Mouse (Mus musculus) cerebellum, postnatal 14 days (tissue): ENCODE data around the gene Abcg5.

ENCODE experiments used
- DNase-seq, 2 experiments: peaks; one replicate each; pipeline ENCODE4 v3.0.0; 2021; ENCODE audit warnings: mixed read lengths in 2 of 2

Abcg5 gene

DNA sequence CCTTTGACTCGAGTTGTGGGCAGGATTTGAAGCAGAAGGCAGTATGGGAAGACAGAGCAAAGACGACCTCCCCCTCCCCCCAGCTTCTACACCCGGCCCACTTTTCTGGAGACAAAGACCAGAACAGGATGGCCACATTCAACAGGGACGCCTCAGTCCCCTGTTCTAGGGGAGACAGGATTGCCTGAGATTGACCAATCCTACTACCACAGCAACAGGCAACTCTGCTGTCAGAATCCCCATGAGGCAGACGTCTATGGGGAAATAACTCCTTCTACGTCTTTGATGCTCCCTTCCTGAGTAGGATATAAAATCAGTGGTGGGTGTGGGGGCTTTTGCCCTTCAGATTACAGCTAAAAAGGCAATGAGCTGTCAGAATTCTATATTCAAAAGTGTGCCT, 1.5 kb upstream of the Abcg5 start:
- DNase-seq = no peak

DNA sequence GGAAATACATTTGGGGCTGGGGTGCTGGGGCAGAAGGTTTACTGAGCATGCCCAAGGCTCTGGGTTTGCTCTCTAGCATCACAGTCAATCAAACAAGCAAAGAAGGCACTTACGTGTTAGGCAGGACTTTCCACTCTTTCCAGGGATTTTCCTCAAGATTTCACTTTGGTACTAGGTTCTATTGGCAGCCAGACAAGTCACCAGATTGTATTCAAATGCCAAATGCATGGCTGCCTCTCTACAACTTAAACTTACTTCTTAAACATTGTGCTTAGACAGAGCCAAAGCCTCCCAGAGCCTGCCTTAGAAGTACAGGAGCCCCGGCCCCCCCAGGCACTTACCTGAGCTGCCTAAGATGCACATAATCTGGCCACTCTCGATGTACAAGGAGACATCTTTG, 1.1 kb downstream of the Abcg5 start:
- no peak for DNase-seq

DNA sequence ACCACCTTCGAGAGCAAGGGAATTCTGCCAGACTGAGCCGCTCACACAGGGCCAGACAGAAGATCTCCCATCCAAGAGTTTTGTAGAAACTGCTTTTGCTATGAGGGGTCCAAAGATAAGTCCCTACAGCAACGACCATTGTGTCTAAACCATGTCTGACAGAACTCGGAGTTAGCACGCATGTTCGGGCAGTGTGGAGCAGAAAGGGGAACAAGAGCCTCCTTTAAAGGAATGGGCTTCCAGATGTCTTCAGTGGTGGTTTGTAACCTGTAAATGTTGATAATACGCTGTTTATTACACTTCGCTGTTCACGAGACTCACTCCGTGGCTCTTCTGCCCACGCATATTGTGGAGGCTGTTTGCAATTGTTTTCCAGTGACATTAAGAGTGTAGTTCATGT, 5.2 kb downstream of the Abcg5 start:
- no peak for DNase-seq

DNA sequence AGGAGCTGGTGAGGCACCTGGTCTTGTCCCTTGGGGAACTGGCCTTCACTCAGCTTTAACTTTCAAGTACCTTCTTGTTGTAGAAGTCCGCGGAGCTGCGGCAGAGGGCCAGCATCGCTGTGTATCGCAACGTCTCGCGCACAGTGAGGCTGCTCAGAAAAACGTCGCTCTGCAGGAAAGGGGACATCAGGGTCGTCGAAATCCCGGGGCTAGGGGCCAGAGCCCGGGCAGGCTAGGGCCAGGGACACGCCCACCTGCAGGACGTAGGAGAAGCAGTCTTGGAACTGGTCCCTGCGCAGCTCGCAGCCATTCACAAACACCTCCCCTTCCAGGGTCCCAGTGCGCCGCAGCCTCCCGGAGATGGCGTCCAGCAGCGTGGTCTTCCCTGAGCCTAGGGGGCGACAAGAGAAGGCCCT, 6.9 kb downstream of the Abcg5 start, which contains the start of gene Abcg8:
Gene Abcg8, plus strand, starts transcription at position 352 of the 416 bp plus-strand sequence.
- DNase-seq = peak; percentile 17 to 25

DNA sequence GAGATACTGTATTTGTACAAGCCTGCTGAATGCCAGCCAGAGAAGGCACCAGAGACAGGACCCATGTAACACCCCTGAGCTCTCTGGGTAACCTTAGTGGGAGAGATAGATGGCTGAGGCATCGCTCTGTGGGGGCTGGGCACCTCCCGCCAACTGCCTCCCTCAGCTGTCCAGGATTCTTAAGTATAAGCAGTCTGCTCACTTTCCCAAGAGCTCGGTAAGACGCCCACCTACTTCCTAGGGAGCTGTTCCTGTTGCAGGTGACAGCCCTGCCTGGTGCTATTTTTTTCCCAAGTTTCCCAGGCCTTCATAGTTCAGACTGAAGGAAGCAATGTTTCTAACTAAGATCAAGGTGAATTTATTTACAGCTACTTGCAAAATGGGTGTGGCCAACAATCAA, 7.6 kb downstream of the Abcg5 start:
- DNase-seq = no peak

DNA sequence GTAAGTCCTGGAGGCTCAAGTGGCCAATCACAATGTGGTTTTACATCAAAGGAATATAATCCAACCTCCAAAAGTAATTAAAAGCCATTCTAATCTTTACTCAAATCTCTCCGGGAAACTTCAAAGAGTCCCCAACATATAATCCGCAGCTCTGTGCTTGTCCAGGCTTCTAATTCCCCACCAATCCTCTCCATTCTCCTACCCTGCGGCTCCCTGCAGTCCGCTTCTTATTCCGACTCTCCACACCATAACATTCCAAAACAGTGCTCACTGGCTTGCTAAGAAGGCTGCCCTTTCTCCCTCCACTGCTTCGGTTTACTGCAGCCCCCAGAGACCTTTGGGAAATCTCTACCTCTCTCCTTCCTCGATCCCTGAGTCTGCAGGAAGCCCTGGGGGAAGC, 8.8 kb downstream of the Abcg5 start:
- no peak for DNase-seq

DNA sequence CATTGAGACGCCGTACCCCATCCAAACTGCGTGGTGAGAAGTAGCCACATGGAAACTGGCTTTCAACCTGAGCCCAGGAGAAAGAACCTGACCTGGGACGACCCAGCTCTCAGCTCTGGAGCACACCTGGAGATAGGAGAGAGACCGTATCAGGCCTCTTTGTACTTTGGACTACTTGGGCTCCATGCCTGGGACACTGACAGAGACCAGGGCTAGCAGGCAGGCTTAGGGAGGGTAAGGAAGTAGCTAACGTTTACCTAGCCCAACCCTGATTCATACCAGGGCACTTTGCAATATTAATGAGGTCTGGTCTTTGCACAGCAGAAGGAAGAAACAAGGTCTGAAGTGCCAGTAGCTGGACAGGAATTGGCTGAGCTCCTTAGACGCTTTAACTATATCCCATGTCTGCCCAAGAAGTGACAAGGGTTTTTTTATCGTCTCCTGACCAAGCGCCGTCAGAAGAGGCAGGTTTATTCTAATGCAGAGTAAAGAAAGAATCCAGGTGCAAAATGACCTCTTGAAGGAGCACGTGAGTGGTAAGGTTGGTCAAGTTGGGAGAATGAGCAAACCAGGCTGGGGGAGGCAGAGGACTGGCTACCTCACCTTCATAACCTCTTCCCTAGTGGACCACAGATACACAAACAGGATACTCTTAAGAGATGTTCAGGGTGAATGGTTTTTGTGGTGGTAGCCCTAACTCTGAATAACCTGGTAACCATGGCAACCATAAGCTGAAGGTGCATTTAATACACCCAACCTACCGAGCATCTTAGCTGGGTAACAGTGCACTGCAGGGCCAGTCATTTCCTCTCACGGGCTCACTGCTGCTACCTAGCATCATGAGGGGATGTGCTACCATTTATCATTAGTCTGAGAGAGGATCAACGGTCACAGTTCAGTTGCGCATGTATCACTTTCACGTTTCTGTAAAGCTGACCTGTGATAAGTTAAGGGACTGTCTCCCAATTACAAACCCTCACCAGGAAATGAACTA, 10.1 kb downstream of the Abcg5 start:
- DNase-seq = no peak

DNA sequence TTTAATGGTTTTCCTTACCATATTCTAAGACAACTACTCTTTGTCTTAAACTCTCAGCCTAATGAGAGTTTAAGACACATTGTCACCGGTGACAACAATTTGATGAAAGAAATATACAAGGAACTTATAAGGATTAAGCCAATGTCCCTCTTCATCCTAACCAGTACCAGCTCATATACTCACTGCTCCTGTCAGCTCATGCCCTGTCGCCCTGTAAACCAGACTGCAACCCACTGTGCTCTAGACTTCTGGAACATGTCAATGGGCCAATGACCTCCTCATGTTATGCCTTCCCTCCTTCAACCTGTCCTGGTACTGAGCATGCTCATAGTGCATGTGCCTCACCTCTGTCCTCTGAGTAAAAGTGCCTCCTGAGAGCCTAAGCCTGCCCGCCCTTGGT, 15.0 kb downstream of the Abcg5 start:
- DNase-seq = no peak

DNA sequence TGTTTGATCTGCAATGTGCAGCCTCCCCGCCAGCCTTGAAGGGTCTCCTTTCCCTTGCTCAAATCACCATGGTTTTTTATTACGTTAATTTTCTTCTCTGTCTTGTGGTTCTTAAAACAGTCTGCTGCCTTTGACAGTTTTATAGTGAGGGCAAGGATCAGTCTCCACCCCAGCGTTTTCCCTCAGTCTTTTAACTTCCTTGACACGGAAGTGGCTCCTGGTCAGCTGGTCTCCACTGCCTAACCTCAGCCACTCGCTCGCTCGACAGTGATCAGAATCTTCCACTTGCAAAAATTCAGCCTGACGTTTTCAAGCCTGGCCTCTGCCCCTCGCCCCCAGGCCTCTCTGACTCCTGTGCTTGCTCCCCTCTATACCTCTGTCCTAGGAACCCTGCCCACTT, 17.1 kb downstream of the Abcg5 start:
- DNase-seq = no peak

DNA sequence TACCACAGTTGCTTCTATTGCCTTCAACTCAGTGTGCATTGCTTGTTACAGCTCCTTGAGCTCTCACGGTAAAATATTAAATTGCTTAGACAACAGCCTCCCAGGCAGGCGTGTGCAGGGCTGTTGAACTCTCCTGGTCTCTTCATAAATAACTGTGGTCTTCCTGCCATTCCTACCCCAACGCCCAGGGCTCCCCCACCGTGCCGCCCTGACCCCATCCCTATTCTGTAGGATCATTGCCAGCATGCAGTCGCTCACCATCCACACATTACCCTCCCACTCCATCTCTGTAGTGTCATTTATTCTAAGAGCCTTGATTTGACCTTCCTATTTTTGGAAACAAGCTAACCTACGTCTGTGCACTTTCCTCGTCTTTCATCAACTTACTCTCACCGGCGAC, 17.8 kb downstream of the Abcg5 start:
- no peak for DNase-seq

DNA sequence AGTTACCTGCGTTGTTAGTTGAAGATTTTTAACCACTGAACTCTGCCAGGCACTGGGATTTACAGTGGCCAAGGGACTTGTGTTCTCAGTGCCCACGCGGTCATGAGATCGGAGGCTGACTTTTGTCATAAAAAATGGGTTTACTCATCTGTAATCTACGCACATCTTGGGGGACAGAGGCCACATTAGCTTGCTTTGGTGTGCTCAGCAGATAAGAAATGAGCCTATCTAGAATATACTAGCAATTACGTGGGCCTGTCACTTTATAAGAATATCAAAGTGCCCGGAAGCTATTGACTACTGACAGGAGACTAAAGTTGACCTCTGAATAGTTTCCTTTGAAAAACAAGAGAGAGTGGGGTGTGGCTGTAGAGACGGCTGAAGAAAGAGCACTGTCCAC, 23.9 kb downstream of the Abcg5 start:
- DNase-seq = no peak

DNA sequence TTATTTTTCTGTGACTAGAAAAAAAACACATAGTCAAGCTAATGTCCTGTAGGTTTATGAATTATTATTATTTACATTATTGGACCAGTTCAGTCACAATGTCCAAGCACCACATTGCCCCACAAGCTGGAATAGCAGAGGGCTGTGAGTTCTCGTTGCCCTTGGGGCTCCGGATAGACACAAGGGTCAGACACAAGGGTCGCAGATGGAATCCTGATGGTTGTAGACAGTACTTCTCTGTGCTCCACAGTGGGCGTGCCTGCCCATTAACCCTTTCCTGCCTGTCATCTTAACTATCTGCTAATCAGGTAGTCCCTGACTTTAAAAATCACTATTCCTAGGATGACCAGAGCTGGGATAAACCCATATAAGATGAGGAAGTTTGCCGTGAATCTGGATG, 24.6 kb downstream of the Abcg5 start:
- no peak for DNase-seq

DNA sequence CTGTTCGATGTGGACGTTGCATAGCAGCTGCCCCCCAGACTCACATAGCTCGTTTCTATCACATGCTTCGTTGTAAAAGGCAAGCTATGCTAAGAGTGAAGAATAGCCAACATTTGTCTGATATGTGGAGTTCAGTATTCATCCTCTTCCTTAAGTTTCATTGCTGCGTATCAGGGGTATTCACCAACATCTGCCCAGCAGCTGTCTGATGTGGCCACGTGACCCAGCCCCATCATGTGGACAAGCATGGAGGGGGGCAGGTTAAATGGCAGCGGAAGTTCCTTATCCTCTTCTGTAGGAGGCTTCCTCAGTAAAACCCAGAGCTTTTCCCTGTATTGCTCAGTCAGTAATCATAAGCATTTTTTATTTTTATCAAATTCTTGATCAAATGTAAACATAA, 25.0 kb downstream of the Abcg5 start:
- DNase-seq = no peak

DNA sequence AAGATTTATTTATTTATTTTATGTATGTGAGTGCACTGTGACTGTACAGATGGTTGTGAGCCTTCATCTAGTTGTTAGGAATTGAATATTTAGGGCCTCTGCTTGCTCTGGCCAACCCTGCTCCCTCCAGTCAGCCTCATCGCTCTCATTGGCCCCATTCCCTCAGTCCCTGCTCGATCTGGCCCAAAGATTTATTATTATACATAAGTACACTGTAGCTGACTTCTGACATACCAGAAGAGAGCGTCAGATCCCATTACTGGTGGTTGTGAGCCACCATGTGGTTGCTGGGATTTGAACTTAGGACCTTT, 25.4 kb downstream of the Abcg5 start:
- no peak for DNase-seq

DNA sequence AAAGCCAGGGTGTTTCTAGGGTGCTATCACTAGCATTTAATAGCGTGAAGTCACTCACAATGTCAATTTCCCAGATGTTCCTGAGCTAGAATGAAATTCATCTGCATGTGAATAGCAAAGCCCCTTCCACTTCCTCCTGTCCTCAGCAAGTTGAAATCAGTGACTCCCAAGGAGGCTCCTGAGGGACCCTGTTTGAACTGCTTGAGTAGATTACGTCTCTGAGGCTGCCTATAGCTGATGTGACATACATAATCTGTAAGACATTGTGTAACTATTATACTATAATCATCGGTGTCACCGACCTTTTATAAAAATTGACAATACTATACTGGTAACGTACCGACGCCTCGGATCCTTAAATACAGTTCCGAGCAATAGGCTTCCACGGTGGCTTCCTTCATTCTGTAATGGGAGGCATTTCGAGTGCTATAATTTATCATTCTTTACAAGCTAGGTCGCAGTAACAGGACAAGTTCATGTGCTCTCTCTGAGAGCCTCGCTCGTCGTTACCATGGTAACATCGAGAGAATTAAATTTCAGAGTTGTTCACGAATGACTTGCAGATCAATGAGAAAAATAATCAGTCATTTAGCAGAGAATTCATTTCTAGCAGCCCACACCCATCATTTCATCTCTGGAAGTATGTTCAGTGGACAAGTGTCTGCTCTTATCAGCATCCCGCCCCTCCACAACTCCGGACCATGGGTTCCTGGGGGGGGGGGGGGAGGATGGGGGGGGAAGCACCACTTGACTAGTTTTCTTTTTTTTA, 26.0 kb downstream of the Abcg5 start:
- no peak for DNase-seq

DNA sequence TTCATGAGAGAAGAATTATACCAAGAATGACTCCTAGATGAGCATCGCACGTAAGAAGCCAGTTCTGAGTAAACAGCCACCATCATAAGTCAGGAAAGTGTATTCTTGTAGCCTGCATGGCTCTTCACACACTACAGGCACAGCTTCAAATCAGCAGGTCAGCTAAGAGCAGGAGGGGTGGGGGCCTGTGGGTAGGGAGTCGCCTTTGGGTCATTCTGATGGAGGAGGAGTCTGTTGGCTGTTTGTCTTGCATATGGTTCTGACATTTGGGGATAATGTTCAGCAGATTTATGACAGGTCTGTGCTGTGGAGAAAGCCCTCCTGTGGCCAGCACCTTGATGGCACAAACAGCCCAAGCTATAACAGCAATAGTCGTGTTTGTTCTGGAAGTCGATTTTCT, 26.6 kb downstream of the Abcg5 start:
- DNase-seq = no peak

DNA sequence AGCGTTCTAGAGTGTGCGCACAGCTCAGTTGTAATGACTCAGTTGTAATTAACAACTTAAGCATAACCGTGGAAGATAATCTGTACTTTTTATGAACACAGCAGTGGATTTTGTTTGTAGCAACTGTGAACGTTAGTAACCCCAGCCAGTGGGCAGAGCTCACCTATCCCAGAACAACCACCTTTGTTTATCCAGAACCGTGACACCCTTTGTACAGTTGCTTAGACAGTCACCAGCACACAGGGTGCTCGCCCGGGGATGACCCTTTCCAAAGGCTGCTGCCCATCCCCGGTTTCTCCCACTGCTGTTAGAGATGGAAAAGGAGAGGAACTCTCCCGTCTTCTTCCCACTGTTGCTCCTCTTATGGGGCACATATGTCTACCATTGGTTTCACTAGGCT, 29.3 kb downstream of the Abcg5 start:
- no peak for DNase-seq

DNA sequence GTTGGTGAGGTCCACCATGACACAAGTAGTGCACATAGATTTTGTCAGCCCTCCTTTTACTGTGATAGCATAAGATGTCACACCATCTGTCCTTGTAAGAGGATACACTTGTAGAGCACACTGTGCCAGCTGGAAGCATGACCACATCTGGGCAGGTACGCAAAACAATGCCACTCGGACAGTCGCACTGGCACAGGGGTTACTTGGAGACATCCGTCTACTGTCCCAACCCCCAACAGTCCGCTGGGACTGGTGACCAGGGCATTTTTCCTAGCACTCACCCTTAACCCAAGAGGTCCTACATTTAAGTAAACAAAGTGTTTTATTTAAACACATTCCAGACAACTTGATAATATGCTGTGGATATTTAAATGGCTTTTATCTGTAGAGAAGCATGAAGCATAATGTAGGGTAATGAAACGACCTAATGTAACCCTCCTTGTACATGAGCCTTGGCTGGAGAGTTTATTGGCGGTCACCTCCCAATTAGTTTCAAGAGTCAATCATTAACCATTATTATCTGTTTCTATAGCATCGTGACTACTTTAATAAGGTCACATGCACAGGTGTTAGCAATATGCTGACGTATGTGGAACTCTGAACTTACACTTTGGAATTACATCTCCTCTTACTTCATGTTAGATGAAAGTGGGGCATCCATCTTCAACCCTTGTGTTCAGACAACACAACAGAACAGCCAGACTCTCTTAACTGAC, 32.4 kb downstream of the Abcg5 start:
- no peak for DNase-seq

DNA sequence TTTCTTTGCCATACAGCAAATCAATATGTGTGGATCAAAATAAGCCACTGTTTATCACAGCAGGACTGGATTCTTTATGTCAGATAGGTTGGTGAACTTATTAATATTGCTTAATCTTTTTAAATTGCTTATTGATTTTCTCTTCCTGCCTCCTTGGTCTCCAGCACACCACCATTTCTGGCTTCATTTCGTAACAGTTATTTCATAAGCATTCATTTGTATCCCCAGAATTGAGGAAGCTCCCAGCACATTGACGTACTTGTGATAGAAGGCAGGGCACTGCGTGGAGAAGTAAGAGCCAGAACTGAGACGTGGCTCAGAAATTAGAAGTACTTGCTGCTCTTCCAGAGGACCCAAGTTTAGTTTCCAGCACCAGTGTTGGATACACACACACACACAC, 35.2 kb downstream of the Abcg5 start:
- DNase-seq = no peak

DNA sequence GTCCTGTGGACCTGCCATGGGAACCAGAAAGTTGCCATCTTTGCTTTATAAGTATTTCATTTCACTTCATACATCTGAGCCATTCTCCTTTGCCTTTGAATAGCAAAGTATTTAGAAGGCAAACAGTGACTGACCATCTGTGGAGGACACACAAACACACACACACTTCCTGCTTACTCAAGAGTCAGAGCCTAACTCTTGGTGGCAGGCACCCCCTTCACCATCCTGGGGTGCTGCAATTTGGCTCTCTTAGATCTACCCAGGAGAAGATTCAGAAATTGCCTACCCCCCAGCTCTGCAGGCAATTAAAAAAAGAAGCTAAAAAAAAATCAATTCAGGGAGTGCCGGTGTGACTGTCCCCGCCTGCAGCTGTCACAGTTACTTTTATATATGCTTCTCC, 36.3 kb downstream of the Abcg5 start:
- DNase-seq = no peak

DNA sequence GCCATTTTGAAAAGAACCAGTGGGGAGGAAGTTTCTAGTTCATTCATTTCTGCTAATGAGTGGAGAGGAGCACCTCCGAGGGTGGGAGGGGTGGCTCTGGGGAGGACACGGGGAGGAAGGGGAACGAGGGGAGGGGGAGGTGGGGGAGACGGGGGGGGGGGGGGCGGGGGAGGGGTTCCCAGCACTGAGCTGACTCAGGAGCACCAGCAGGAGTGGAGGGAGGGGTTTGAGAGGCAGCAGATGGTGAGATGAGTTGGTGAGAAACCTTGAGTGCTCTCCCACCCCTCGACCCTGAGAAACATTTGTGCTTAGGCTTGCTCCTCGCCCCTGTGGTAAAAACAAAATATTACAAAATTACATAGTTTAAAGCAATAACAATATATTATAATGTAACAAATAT, 36.9 kb downstream of the Abcg5 start:
- DNase-seq = no peak

DNA sequence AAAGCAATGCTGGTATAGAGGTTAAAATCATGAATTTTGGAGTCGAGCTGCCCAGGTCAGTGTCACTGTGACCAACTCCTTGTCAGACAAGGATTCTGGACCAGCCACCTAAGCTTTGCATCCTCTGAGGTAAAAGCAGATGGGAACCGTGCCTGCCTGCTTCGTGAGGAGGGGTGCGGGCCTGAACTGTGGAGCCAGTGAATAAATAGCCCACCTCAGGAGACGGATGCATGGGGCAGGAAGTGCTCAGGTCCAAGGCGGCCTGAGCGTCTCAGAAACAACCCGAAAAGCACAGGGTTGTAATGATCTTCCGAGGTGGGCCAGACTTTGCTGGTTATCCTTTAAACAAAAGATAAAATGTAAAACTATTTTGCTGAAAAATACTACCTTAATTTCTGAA, 37.7 kb downstream of the Abcg5 start:
- no peak for DNase-seq

DNA sequence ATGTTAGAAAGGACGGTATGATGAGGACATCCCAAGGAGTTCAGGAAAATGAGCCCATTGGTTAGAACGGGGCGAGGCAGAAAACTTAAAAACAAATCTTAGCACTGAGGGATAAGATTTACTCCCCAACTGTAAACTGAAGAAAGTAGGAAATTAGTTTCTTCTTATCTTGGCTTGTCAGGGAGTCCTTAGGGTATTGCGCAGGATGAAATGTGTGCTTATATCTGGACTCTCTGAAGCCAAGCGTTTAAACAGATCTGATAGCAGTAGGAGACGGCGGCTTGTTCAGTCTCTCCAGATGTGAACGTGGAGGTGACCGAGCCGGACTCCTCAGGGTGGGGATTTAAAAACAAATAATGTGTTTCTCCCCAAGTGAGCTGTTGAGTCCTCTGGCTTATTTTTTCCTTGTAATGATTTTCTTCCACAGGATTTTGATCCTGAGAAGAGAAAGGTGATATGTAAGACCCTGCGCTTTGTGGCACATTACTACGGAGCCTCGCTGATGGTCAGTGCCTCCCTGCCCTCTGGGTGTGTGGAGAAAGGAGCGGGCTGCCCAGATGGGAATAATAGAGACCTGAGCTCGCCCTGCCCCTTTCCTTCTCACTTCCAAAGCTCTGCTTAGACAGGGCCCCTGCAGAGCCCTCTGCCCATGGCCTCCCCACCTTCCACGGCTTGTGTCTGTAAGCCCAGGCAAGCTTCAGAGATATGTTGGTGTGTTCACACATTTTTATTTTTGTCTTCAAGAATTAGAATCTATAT, 38.3 kb downstream of the Abcg5 start:
- no peak for DNase-seq
